Mouse (Mus musculus) T-helper 2 cell (primary cell): ENCODE measurements around the gene Fam169b.

Experiments
- in situ Hi-C: fragments of 300-600 bp; cut with MboI, MseI; formaldehyde crosslinking; loops from one replicate; pipeline ENCODE4 v1.15.1; 2025; ENCODE audit warnings: high pct_unique_total_duplicates

Gene Fam169b

GRCm38 (mm10) chr7:68395707-68396333 lies 122.2 kb downstream of the Fam169b start:
- in situ Hi-C loops, result no loop called here

- in situ Hi-C loops, result no loop called here
These were observed 126.9 kb downstream of the Fam169b start for GRCm38 (mm10) chr7:68400516-68400915.

GRCm38 (mm10) chr7:68408611-68409010 lies 135.0 kb downstream of the Fam169b start:
- in situ Hi-C loops, result no loop called here
